Mouse (Mus musculus): ENCODE measurements around the gene Strn3.

DNA sequence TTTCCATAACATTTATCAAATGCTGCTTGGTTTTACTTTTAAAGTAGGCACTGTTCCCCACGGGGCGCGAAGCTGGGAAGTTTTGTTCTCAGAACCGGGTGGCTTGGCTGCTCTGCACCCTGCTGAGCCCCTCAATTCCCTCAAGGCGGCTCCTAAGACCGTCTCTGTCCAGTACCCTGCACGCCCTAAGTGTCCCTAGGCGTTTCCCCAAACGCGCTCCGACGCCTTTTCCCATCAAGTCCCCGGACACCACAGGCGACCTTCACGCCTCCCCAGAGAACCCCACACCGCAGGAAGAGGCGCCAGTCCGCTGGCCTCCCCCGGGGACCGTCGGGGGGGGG lies 98.8 kb downstream of the Strn3 start:
- no peak for TF ChIP-seq CTCF (IDR thresholded peaks at IDR 0.05; ENCODE audit: insufficient read depth, low read length)
- TF ChIP-seq POLR2A (IDR thresholded peaks at IDR 0.05; ENCODE audit: borderline replicate concordance, extremely low read depth, low read depth, low read length) = no peak

Data from lung, adult 2 months (tissue).